Mouse (Mus musculus) 416B (cell line): ENCODE measurements at regions not wholly inside any gene's neighbourhood (a gene's known extent, or its start where the extent isn't known, plus 50 kb on each side); places are given as distances from the start of the nearest gene placed in this dataset.
"Not testable (repeated sequence)": the region's sequence is repeated elsewhere in the genome, so short reads cannot be mapped to it uniquely, and the experiment has no call there.

Experiments used
- DNase-seq: peaks from one replicate; pipeline ENCODE4 v3.0.0; 2011; ENCODE audit warnings: low read depth

GRCm38 (mm10) chr8:113916649-113917048, 68.1 kb upstream of the Adamts18 start:
- no peak for DNase-seq

- no peak for DNase-seq
Observed at GRCm38 (mm10) chr8:113917197-113917596, 68.7 kb upstream of the Adamts18 start.

GRCm38 (mm10) chr8:113920306-113920705, 71.8 kb upstream of the Adamts18 start:
- DNase-seq, result no peak

- DNase-seq, result no peak
Observed at GRCm38 (mm10) chr8:113923381-113923780, 74.8 kb upstream of the Adamts18 start.

GRCm38 (mm10) chr8:113953721-113954120, 105.2 kb upstream of the Adamts18 start:
- DNase-seq, result no peak

- DNase-seq, result no peak
Observed at GRCm38 (mm10) chr8:113956439-113957043, 108.0 kb upstream of the Adamts18 start.

- DNase-seq, result no peak
Observed at GRCm38 (mm10) chr8:113957821-113958220, 109.3 kb upstream of the Adamts18 start.

- no peak for DNase-seq
Observed at GRCm38 (mm10) chr8:113975810-113976209, 127.3 kb upstream of the Adamts18 start.

- DNase-seq, result no peak
Observed at GRCm38 (mm10) chr8:113976626-113977025, 128.1 kb upstream of the Adamts18 start.

- no peak for DNase-seq
Observed at GRCm38 (mm10) chr8:113977072-113977471, 128.5 kb upstream of the Adamts18 start.

- no peak for DNase-seq
Observed at GRCm38 (mm10) chr8:113978946-113979345, 130.4 kb upstream of the Adamts18 start.

GRCm38 (mm10) chr8:113979837-113980236, 131.3 kb upstream of the Adamts18 start:
- peak; percentile 21 for DNase-seq

- DNase-seq, result no peak
Observed at GRCm38 (mm10) chr8:113981339-113981738, 132.8 kb upstream of the Adamts18 start.

- peak; percentile 58 for DNase-seq
Observed at GRCm38 (mm10) chr8:113984845-113985244, 136.3 kb upstream of the Adamts18 start.

- no peak for DNase-seq
Observed at GRCm38 (mm10) chr8:113985471-113985870, 136.9 kb upstream of the Adamts18 start.

- DNase-seq, result no peak
Observed at GRCm38 (mm10) chr8:113985948-113986347, 137.4 kb upstream of the Adamts18 start.

- no peak for DNase-seq
Observed at GRCm38 (mm10) chr8:113990718-113991117, 142.2 kb upstream of the Adamts18 start.

- DNase-seq, result no peak
Observed at GRCm38 (mm10) chr8:113998881-113999280, 134.5 kb upstream of the Nudt7 start.

- DNase-seq, result peak; percentile 19
Observed at GRCm38 (mm10) chr8:114001674-114002073, 131.7 kb upstream of the Nudt7 start.

- DNase-seq, result no peak
Observed at GRCm38 (mm10) chr8:114004436-114004835, 128.9 kb upstream of the Nudt7 start.

- DNase-seq, result peak; percentile 31
Observed at GRCm38 (mm10) chr8:114006587-114006986, 126.8 kb upstream of the Nudt7 start.

- DNase-seq, result no peak
Observed at GRCm38 (mm10) chr8:114007103-114007502, 126.3 kb upstream of the Nudt7 start.

GRCm38 (mm10) chr8:114018364-114018763, 115.0 kb upstream of the Nudt7 start:
- peak; percentile 78 for DNase-seq

- DNase-seq, result not testable (repeated sequence)
Observed at GRCm38 (mm10) chr8:114030141-114030540, 103.2 kb upstream of the Nudt7 start.
